Mouse (Mus musculus): ENCODE data around the gene Megf11.
A peak's percentile ranks its signal among the peaks of the same experiment; 100 is the strongest.
"Not testable (repeated sequence)": the region's sequence is repeated elsewhere in the genome, so short reads cannot be mapped to it uniquely, and the experiment has no call there.

Gene Megf11

DNA sequence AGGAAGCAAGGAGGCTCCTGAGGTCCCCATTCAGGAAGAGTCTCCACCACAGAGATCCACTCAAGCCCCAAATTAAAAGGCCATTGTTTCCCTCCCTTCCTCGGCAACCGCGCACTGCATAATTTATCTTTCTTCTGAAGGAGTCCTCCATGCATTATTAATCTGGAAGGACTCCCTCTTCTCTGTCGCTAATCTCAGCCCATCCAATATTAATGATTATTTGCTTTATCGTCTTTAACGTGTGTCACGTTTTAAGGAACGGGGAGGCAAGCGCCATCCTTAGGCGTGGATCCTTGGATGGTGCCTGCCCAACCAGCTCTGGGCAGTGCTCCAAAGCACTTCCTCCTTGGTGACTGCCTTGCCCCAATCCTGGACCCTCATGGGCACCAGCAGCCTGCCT lies 269.3 kb downstream of the Megf11 start:
- DNase-seq, result no peak

DNA sequence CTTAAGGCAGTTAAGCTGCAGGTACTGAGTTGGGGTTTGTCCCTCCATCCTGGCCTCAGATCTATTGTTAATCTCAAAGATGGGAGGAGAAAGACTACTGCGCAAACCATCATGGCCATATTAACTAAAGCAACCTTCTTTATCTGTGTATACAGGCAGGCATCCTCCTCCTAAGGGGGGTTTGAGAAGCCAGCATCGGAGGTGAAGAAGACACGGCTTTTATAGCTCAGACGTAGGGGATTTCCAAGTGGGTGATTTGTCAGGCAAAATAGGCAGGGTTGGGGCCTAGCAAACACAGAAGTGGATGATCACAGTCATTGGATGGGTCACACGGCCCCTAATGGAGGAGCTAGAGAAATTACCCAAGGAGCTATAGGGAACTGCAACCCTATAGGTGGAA lies 271.2 kb downstream of the Megf11 start:
- no peak for DNase-seq

DNA sequence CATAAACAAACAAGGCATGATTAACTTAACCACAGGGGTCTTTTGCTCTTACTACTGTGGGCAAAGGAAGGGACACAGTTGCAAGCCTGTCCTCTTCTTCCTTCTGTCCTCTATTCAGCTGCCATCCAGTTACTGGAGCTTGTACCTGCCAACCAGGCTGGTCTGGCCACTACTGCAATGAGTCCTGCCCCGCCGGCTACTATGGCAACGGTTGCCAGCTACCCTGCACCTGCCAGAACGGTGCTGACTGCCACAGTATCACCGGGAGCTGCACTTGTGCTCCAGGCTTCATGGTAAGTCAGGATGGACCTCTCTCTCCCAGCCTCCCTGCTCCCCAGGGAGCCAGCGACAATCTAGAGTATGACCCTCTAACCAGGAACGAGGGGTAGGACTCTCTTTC lies 274.8 kb downstream of the Megf11 start:
- DNase-seq, result no peak

DNA sequence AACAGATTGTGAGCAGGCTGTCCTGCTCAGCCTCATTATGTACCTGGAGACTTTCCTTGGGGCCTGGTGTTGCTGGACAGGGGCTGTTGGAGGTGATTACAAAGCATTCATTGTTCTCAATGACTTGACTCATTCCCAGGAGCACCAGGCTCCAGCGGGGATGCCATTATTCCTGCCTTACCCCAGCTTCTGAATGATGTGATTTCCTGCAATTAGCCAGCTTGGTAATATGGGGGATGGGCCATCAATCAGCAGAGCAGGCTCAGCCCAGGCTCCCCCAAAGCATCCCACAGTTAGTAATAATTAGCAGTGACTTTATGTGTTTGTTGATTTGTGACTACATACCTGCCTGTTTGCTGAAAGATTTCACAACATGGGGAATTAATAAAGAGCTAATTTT lies 279.2 kb downstream of the Megf11 start:
- no peak for DNase-seq

DNA sequence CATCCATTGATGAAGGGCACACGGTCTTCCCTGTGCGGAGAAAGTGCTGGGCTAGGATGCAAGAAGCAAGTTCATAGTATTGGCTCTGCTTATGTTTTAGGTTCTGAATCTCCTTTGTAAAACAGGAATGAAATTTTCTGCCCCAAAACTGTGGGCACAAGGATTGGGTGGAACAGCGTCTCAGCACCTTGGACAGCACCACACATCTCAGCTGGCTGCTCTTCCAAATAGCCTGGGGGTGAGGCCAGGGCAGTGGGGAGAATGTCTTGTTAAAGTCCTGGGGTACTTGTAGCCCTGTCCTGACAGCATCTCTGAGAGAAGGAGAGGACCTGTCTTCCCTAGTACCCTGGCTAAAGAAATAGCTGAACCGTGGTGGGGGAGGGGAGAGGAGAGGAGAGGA lies 281.1 kb downstream of the Megf11 start:
- peak; percentile 15 for DNase-seq

DNA sequence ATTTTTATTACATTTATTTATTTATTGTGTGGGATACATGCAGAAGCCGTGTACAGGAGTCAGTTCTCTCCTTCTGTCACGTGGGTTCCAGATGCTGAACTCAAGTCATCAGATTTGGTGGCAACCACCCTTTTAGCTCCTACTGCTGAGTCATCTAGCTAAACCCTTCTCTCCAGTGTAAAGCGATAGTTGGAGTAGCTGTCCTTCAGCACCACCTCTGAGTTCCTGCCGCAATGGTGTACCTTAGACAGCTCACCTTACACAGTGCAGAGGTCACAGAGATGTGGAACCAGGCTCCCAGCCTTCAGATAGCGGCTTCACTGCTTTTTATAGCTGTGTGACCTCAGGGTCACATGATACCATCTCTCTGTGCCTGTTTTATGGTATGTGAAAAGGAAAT lies 282.1 kb downstream of the Megf11 start:
- DNase-seq, result peak; percentile 21

DNA sequence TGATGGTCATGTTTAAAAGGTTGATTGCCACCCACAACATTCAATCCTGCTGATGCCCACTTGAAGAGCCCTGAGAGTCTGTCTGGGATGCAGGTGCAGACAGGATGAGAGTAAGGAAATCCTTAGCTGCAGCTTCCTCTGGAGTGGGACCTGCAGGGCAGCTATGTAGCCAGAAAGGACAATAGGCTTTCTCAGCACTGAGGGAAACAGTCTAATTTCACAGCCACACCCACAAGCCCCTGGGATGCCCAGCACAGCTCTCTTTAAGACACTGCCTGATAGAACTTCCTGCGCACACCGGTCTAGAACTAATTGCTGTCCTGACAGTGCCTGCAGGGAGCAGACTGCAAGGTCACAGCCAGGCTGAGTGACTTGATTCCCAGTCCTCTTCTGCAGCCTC lies 282.6 kb downstream of the Megf11 start:
- no peak for DNase-seq

DNA sequence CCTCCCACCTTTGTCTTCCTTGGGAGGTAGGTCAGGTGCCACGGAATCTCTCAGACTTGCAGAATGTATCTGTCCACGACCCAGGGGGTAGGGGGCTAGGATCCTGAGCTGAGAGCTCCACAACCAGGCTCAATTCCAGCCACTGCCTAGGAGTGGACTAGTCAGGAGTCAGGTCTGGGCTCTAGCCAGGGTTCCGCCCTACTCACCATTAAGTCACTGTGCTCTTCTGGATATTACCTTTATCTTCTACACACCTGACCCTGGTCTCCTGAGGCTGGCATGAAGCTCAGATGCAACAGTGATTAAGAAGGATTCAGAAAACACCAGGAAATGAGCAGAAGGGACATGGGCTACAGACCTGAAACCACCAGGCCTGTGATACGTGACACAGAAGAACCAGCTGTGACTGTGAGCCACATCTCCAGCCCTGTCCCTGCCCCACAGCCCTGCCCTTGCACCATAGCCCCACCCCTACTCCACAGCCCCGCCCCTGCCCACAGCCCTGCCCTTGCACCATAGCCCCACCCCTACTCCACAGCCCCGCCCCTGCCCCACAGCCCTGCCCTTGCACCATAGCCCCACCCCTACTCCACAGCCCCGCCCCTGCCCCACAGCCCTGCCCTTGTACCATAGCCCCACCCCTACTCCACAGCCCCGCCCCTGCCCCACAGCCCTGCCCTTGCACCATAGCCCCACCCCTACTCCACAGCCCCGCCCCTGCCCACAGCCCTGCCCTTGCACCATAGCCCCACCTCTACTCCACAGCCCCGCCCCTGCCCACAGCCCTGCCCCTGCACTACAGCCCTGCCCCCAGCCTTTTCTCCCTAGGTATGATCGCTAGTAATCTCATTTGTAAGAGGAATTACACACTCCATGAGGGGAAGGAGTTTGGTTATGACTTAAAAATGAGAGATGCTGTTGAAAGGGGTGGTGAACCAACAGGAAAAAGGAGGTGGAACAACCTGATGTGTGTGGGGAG lies 286.2 kb downstream of the Megf11 start:
- not testable (repeated sequence) for DNase-seq

DNA sequence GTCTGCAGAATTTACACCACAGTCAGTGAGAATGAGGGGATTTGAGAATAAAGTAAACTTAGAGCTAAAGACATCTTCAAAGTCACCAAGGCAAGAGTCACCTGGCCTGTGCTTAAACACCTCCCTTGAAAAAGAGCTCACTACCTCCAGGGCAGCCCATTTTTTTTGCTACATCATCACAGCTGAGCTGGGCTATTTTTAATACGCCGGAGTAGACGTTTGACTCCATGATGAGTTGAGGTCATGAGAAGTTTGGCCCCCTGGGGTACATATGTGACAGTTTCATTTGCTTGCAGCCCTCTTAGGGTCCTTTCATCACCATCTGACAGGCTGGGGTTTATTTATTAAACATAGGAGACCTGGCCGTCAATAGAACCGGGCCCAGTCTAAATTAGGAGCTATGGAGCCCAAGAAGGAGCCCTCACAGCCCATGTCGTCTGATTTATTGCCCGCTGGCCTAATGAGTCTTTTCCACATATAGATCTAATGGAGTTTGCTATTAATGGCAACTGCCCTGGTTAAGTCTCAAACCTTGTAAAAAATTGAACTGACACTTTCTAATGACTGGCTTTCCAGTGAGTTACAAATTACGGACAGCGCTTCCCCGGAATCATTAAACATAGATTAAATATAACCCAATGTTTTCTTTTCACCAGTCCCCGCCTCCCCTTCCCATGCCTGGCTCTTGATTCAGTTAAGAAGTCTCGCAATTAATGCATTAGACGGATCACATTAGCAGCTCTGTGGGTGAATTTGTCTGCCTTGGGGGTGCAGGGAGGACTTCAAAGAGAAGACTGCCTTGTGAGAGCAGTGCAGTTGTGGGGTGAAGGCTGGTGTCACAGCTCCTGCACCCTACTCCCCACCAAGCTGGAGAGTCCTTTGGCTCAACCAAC lies 301.9 kb downstream of the Megf11 start:
- DNase-seq, result peak; percentile 68

DNA sequence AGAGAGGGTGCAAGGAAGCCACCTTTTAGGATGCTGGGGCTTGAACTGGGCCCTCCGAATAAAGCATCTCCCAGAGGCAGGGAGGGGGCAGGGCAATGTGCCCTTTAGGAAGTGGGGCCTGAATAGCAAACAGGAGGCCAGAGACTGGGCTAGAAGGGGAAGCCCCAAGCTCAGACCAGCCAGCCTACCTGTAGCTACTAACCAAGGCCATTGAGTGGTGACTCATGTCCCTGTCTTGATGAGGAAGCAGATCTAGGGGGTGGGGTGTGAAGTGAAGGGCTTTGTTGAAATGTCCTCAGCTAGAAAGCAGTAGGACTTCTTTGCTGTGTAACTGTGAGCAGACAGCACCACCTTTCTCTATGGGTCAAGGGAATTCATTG lies 302.6 kb downstream of the Megf11 start:
- no peak for DNase-seq

DNA sequence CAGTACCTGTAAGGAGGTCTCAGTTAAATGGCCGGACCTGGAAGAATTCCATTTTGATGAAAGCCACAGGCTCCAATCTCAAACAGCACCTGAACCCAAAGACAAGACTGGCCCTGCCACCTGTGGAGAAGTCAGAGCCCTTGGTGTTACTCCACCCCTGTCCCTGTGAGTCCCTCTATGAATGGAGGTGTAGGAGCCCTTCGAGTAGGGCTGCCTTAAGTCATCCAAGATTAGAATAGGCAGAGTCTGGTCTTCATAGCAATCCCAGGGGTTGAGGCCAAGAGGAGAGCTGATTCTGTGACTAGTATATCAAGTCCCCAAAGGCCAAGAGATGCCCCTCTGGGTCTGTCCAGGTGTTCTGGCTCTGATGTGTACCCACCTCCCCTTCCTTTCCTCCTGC lies 305.3 kb downstream of the Megf11 start:
- DNase-seq, result no peak

DNA sequence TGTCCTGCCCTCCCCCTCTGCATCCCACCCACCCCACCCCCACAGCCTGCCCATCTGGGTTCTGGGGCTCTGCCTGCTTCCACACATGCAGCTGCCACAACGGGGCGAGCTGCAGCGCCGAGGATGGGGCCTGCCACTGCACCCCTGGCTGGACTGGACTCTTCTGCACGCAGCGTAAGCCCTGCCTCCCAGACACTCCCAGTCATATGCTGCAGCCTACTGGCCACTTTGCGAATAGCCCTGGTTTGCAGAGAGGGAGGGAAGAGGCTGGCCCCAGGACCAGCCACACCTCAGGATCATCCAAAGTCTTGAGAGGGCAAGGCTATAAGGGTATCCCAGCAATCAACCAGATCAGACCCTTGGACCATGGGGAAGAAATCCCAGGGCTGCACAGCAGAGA lies 305.8 kb downstream of the Megf11 start:
- peak; percentile 64 for DNase-seq

DNA sequence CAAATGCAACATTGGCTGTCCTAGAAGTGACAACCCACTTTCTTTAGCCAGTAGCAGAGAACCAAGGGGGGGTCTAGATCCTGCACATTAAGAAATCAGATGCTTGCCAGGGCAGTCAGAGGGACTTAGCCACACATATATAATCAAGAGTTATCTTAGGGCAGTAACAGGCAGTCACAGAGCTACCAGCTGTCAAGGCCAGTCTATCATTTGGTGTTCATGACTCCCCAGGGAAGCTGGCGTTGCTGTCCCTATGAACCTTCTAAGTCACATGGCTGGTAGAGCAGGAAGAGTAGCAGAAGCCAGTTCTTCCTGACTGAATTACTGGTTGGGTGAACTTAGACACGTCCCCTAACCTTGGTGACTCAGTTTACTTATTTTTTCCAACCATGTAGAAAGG lies 307.7 kb downstream of the Megf11 start:
- DNase-seq, result no peak

DNA sequence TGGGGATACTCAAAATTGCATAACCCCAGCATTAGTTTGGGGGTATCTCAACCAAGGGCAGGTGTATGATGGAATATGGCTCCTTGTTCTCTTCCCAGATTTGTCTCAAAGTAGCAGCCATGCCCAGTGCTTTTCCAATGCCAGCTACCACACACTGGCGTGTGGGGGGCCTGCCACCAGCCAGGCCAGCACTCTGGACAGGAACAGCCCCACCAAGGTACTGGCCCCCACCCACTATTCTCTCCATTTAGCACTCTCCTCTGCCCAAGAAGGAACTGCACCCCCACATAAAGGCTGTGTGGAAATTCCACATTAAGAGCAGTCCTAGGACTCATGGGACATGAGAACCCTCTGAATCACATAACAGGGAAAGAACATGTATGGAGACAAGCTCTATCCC lies 309.8 kb downstream of the Megf11 start:
- DNase-seq, result no peak

DNA sequence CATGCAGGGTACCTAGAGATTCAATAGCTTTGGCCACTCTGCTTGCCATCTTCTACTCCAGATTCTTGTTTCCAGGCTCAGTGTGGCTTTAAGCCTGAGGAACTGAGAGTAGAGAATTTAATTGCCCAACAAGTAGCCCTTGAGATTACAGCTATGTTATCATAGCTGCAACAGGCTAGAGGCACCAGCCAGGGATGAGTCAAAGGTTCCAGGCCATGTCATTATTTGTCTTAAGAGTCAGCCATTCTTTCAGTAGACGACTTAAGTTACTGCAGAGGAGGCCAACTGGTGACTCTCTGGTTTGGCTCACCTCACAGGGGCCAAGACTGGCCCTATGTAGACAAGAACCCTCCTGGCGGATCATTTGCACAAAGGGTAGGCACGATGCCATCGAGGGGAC lies 311.0 kb downstream of the Megf11 start:
- DNase-seq, result no peak

DNA sequence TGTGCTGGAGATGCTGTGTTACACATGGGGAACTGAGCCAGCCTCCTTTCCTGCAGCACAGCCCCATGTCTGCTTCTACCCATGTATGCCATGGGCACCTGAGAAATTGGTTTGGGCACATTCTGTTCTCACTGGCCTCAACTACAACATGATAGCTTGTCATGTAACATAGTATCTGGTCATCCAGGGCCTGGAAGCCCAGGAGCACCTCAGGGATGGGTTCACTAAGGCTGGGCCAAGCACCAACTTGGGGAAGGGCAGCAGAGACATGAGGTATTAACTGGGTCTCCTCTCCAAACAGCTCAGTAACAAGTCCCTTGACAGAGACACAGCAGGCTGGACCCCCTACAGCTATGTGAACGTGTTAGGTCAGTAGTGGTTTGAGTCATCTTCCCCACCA lies 311.6 kb downstream of the Megf11 start:
- no peak for DNase-seq

DNA sequence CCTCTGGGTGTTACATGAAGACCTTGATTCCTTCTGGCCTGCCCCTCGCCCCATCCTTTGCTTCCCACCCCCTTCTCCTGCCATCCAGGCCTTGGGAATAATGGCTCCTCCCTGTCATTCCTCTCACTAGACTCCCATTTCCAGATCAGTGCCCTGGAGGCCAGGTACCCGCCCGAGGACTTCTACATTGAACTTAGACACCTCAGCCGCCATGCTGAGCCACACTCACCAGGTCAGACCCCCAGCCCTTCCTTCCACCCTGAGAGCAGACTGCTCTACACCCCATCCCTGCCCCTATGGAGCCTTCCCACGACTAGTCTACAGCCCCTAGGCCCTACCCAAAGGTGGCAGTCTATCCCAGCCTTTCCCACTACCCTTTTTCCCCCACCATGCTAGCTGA lies 312.3 kb downstream of the Megf11 start:
- DNase-seq, result no peak

DNA sequence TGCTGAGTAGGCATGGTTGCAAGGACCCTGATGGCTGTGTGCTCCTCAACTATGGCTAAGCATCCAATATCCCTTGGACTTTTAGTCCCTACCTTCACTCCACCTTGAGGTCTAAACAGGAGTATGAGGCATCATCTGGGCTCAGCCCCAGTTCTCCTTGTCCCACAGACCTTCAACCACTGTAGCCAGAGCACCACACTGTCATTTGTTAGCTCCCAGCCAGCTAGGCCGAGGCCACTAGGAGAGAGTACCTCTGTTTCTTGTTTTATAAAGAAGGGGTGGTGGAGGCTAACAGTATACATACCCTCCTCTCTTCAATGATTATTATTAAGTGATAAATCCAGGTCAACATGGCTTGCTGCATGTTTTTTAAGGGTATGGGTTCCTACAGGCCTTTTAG lies 313.2 kb downstream of the Megf11 start:
- no peak for DNase-seq

DNA sequence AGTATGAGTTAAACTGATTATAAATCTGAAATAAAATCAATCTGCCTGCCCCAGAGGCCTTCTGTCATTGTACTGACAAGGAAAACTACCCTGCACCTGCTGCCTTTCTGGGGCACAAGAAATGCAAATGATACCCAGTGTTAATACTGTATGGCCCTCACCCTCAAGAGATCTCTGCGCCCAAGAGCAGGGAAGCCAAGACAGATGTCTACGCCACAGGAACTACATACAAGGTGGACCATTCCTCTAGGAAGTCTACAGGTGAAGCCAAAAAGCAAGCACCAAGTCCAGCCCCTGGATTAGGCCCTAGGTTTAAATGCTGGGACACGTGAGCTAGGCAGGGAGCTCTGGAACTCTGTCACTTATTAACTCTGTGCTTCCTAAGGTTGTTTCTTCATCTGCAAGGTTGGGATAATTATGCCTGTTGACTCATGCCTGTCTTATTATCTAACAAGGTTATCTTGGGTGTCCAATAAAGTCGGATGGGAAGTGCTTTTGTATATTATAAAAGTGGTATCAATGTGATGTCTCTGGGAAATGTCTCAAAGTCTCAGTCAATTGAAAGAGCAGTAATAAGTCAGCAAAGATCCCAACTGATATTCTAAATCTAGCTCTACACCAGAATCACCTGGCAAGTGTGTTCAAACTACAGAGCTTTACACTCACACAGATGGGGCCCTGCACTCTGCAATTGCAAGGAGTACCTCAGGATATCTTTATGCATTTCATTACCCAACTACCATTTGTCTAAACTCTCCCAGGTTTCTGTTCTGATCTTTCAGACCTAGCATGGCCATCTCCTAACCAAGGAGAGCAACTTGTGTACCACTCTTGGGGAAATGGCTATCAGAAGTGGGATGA lies 315.3 kb downstream of the Megf11 start:
- DNase-seq, result peak; percentile 91

DNA sequence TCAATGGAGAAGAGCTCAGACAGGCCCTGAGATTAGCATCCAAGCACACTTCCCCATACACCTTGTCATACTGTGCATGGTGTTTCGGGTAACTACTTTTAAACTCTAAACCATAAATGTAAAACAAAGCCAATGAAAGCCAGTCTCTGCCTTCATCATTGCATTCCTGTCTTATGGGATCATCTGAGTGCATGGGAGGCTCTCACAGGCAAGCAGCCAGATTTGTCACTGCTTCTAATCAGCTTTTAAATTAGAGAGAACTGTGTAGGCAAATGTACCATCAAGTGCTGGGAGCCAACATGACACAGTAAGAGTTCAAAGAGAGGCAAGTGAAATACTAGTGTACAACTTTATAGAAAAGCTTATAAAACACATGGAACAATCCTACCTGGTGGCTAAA lies 316.2 kb downstream of the Megf11 start:
- DNase-seq, result no peak

DNA sequence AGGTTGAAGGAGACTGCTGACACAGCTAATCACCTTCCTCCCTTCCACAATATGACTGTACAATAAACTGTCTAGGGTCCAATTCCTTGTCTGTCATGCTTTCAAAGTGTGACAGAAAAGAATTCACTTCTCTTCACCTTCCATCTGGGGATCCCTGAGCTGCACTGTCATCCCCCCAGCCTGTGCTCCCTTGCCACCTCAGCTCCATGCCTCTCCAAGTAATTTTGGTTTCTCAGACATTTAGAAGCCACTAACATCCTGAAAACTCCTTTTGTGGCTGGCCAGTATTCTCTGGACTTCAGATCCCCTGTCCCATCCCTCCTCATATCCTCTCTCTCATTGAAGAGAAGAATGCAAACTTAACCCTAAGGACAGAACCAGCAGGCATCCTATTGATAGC lies 317.0 kb downstream of the Megf11 start:
- DNase-seq, result no peak

DNA sequence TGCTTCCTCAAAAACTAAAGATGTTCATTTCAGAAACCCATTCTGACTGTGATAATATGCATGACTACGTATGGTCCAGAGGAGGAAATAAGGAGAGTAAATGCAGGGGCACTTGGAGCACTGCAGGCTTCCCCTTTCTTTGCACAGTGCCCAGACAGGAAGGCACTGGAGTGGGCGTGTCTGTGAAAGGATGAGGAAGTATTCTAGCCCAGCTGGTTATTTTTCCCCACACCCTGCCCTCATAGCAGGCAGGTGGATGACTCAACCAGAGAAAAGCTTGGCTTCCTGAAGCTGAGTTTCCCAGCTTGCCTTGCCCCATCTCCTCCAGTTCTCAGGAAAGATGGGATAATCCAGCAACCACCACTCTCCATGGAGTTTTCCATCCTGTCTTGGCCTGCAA lies 317.5 kb downstream of the Megf11 start:
- peak; percentile 27 for DNase-seq

DNA sequence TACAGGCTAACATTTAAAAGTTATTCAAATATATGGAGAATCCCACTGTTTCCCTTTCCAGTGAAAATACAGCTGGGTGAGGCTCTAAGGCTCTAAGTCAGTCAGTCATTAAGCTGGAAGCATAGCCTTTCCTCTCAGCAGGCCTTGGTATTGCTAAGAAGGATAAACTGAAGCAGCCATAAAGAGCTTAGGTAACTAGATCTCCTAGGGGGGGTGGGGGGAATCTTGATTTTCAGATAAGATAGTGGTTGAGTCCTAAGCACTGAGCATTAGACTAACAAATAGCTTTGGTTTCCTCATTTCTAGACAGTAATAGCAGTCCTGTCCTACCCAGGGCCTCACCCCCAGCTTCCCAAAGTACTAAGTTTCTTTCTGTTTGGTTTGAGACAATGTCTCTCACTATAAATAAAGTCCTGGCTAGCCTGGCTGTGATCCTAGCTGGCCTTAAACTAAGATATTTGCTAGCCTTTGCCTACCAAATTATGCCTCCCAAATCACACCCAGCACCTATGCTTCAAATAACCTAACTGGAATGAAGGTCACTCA lies 318.1 kb downstream of the Megf11 start:
- DNase-seq, result no peak

All from kidney, adult 9 months (tissue).